Mouse (Mus musculus) hindbrain, embryonic 12.5 days (tissue): ENCODE data around the gene Dok4. TPM values are rescaled to one million over a fixed set of nuclear protein-coding genes. Genes with fewer than 3 reads are reported as not detected.

ENCODE experiments used
- polyA plus RNA-seq: library from polyadenylated mRNA; unstranded; fragments of >200 nt; fragmentation: Nextera tagmentation; extraction: Ambion mirVana; gene quantifications from 2 replicates; pipeline ENCODE4 v1.2.1, GENCODE M21; 2016

Dok4 gene
- polyA plus RNA-seq, 1 experiment from 2014 or later: 29.9 TPM

Other genes with a start within 250 kb of the Dok4 start
- gene Arl2bp, start 209.7 kb downstream of the Dok4 start, polyA plus RNA-seq: 205 and 223 TPM in 2 replicates
- 0.25 and 0.41 TPM in 2 replicates for gene Pllp, start 180.1 kb downstream of the Dok4 start, polyA plus RNA-seq
- not detected in 2 replicates for gene Ccl22, start 130.7 kb downstream of the Dok4 start, polyA plus RNA-seq
- gene Cx3cl1, start 104.3 kb downstream of the Dok4 start, polyA plus RNA-seq: 10.6 and 14.2 TPM in 2 replicates
- not detected in 2 replicates for gene Ccl17, start 65.9 kb downstream of the Dok4 start, polyA plus RNA-seq
- gene Coq9, start 38.0 kb downstream of the Dok4 start, polyA plus RNA-seq: 52.6 and 55.3 TPM in 2 replicates
- gene Ciapin1, start 38.0 kb downstream of the Dok4 start, polyA plus RNA-seq: 169 and 178 TPM in 2 replicates
- 120 and 129 TPM in 2 replicates for gene Polr2c, start 18.9 kb downstream of the Dok4 start, polyA plus RNA-seq
- gene Ccdc102a, start 41.8 kb upstream of the Dok4 start, polyA plus RNA-seq: 30.8 and 30.9 TPM in 2 replicates
- 0.12 TPM in 1 of 2 replicates, not detected in the other for gene Adgrg5, start 47.4 kb upstream of the Dok4 start, polyA plus RNA-seq
- gene Adgrg1, start 98.4 kb upstream of the Dok4 start, polyA plus RNA-seq: 187 and 194 TPM in 2 replicates
- gene Adgrg3, start 141.4 kb upstream of the Dok4 start, polyA plus RNA-seq: 1.9 TPM in 2 replicates
- gene Drc7, start 178.8 kb upstream of the Dok4 start, polyA plus RNA-seq: 1.3 and 2.3 TPM in 2 replicates
- 36.2 and 39.4 TPM in 2 replicates for gene Katnb1, start 204.9 kb upstream of the Dok4 start, polyA plus RNA-seq